Mouse (Mus musculus) lung, embryonic 15.5 days (tissue): ENCODE data around the gene Aprt. TPM values are rescaled to one million over a fixed set of nuclear protein-coding genes. Genes with fewer than 3 reads are reported as not detected.
A peak's percentile ranks its signal among the peaks of the same experiment; 100 is the strongest.

ENCODE experiments used
- ATAC-seq: fragments of 200-750 bp; cut with Nextera tagmentation; 2 replicates; pipeline ENCODE4 v1.8.0; 2017; ENCODE audit warnings: moderate number of reproducible peaks, borderline replicate concordance; ENCODE audit not compliant: low FRiP score, low TSS enrichment; ENCODE audit errors: extremely low read depth
- H3K27ac ChIP-seq: fragments of 300-500 bp; sonication (generic); 2 replicates; pipeline ENCODE4 v1.5.1; 2015; ENCODE audit warnings: moderate library complexity, mild to moderate bottlenecking, inconsistent platforms
- H3K27me3 ChIP-seq: fragments of 300-500 bp; sonication (generic); 2 replicates; pipeline ENCODE4 v1.6.1; 2015; ENCODE audit warnings: inconsistent platforms
- H3K36me3 ChIP-seq: fragments of 300-500 bp; sonication (generic); 2 replicates; pipeline ENCODE4 v1.6.1; 2015; ENCODE audit warnings: inconsistent platforms
- H3K4me1 ChIP-seq: fragments of 300-500 bp; sonication (generic); 2 replicates; pipeline ENCODE4 v1.6.1; 2015; ENCODE audit warnings: inconsistent platforms
- H3K4me2 ChIP-seq: fragments of 300-500 bp; sonication (generic); 2 replicates; pipeline ENCODE4 v1.6.1; 2015; ENCODE audit warnings: inconsistent platforms, mild to moderate bottlenecking, moderate library complexity
- H3K4me3 ChIP-seq: fragments of 300-500 bp; sonication (generic); 2 replicates; pipeline ENCODE4 v1.5.1; 2015; ENCODE audit warnings: mild to moderate bottlenecking, inconsistent platforms
- H3K9ac ChIP-seq: fragments of 300-500 bp; sonication (generic); 2 replicates; pipeline ENCODE4 v1.6.1; 2015; ENCODE audit warnings: inconsistent platforms
- H3K9me3 ChIP-seq: fragments of 300-500 bp; sonication (generic); 2 replicates; pipeline ENCODE4 v1.6.1; 2016; ENCODE audit warnings: inconsistent platforms
- WGBS: fragments of 180-500 bp; shearing (Covaris S2); methylation state at CpG from one replicate; pipeline ENCODE4 v1.1.7; 2015; 5-methylcytosine and 5-hydroxymethylcytosine counted together
- polyA plus RNA-seq: library from polyadenylated mRNA; unstranded; fragments of >200 nt; fragmentation: Nextera tagmentation; extraction: Ambion mirVana; gene quantifications from 2 replicates; pipeline ENCODE4 v1.2.1, GENCODE M21; 2015

Aprt gene
- polyA plus RNA-seq, 1 experiment from 2014 or later: 314 TPM

DNA sequence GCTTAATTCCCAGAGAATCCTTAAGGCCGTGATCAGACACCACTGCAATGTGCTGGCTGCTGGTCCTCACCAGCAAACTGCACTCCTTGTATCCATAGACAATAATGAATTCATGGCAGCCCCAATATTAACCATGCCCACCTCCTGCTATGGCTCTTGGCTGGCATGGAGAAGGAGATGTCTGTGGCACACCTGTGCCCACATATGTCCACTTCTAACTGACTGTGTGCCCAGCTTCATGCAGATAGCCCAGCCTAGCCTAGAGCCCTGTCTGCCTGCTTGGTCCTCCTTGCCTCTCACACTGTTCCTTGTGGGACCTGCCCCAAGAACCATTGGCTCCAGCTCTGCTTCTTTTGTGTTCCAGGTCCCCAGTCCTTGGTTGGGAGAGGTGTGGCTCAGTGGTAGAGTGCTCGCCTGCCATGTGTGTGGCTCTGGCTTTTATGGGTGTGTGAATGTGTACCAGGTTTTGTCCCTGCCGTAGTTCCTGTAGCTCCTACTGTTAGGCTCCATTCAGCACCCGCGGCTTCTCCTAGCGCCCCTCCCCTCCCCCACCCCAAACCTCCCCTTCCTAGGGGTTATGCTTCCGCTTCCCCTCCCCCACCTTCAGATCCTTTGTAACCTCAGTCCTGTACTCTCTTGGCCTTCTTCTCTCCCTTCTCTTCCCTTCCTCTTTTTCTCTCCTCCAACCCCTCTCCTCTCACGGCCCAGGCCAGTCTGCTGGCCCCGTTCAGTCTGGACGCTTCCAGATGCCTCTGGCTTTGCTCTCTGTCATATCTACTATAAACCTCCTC is 19.3 kb downstream of the Aprt start:
- H3K27ac ChIP-seq: peak overlapping the region; percentile 90
- H3K9ac ChIP-seq: no peak overlapping the region
- no peaks in the 10 kb centered on the region for H3K27me3 ChIP-seq
- no peak overlapping the region for H3K4me3 ChIP-seq
- H3K36me3 ChIP-seq: no peaks in the 10 kb centered on the region
- peaks cover 35% of the 10 kb centered on the region for H3K4me1 ChIP-seq
- no peak for ATAC-seq
- no peaks in the 10 kb centered on the region for H3K9me3 ChIP-seq
- 0 out of 2 replicates have a peak overlapping the region, but pooled peaks have one; percentile 30 for H3K4me2 ChIP-seq
- WGBS: 43% methylated on average over 10 of the region's 10 CpGs

DNA sequence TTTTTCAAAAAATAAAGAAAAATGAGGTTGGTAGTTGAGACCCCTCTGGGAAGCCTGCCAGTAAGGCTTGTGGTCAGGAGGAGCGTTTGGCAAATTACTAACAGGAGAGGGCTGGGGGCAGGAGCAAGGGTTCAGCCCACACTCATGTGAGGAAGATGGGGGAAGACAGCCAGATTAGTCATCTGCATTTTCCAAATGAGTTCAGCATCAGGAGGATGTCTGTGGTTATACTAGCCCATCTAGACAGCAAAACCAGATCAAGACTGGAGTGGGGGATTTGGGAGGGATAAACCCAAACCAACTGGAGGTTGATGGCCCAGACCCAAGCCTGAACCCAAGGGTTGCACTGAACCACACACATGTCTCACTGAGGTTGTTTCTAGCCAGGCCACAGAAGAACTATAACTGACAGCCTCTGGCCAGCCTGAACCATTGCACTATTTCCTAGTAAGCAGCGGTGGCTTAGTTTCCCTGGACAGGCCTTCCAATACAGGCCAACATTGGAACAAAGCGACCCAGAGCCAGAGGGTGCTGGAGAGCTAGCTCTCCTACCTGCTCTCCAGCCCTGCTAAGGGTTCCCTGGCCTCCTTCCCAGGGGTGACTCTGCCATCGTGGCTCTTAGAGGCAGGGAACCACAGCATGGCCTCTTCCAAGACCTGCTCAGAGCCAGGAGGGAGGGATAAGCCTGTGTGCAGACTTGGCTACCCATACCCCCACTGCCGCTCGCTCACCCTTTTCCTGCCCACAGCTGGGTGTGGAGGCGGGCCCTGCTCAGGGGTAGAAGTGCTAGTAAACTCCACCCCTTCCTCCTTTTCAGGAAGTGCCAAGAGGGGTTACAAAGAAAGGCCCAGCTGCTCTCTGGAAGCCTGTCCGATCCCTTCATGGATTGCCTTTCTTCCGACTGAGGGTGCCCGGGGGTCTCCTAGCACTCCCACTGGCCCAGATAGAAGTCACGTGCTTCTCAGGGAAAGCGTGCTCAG is 20.4 kb downstream of the Aprt start:
- H3K36me3 ChIP-seq: no peaks in the 10 kb centered on the region
- peak overlapping the region; percentile 90 for H3K27ac ChIP-seq
- peak; percentile 72 for ATAC-seq
- 45% methylated on average over 12 of the region's 12 CpGs for WGBS
- peak overlapping the region; percentile 30 for H3K4me2 ChIP-seq
- H3K27me3 ChIP-seq: no peaks in the 10 kb centered on the region
- peaks cover 35% of the 10 kb centered on the region for H3K4me1 ChIP-seq
- H3K9ac ChIP-seq: 0 out of 2 replicates have a peak overlapping the region, but pooled peaks have one; percentile 4
- no peaks in the 10 kb centered on the region for H3K9me3 ChIP-seq
- H3K4me3 ChIP-seq: no peak overlapping the region

DNA sequence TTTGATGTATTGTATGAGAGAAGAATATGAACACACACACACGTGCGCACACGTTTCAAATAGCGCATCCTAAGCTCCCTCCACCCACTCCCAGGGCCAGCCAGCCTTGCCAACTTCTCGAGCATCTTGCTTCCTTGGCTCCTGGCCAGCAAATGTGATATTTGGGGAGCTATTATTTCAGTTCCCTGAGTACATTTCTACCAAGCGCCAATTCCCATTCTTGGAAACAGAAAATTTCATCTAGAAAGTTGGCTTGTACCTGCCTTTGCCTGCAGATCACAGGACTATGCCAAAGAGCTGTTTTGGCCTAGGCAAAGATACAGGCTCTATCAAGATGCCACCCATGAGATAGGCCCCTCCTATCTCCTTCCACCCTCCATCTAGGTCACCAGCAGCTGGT is 21.9 kb downstream of the Aprt start:
- Histone ChIP-seq H3K4me3 (no peak overlapping the region), H3K9ac (no peak overlapping the region), H3K4me2 (no peak overlapping the region), H3K27ac (no peak overlapping the region), H3K4me1 (peaks cover 40% of the 10 kb centered on the region), H3K27me3 (no peaks in the 10 kb centered on the region), H3K9me3 (no peaks in the 10 kb centered on the region), H3K36me3 (no peaks in the 10 kb centered on the region)
- ATAC-seq: no peak
- WGBS: 49% methylated on average over 6 of the region's 6 CpGs

DNA sequence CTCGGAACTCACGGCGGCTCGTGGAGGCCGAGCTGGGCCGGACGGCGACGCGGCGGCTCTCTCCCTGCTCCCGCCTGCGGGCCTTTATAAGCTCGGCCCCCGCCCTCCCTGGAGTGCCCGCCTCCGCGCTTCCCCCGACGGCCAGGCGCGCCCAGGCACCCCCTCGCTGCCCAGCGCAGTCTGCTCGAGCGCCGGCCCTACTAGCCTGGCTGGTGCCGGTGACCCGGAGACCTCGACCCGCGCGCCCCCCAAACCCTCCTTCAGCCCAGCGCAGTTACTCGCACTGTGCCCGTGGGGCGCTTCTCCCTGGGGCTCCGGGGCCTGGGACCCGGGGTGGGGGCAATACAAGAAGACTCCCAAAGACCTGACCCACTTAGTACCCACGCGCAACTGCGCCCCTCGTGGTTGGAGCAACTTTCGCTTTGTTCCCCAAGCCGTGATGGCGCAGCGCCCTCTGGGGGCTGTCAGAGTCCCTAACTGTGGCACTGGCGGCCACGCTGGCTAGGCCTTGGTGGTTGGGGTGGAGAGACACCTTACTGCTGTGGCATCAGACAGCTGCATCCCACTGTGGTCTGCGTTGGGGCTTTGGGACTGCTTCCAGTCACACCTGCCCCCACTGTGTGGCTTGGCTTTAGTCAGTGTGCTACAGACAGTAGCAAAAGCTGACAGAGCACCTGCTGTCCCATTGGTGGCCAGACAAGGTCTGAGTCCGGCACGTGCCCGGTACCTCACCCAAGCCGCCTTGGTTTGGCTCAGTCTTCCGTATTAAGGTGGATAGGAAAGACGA is 25.3 kb downstream of the Aprt start, which contains the start of gene Piezo1:
TSS of gene Piezo1 (minus strand) at position 65 of the 787 bp plus-strand sequence.
- Histone ChIP-seq H3K9ac (peak within 1 kb of the TSS; percentile 91), H3K4me1 (peaks cover 47% of the 10 kb centered on the region)

DNA sequence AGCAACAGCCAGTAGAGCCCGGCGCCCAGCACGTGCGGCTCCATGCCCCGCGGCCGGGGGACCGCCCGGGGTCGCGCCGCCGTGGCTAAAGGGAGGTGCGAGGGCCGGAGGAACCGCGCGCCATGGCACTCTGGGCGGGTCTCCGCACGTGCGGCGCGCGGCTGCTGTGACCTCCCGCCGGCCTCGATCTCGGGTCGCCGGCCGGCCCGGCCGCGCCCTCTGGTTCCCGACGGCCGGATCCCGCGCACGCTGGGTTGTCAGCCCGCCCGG is 25.8 kb downstream of the Aprt start:
- Histone ChIP-seq H3K36me3 (no peaks in the 10 kb centered on the region), H3K27me3 (no peaks in the 10 kb centered on the region), H3K9ac (peak overlapping the region; percentile 91), H3K4me2 (peak overlapping the region; percentile 76), H3K4me3 (peak overlapping the region; percentile 89), H3K4me1 (peaks cover 47% of the 10 kb centered on the region), H3K9me3 (no peaks in the 10 kb centered on the region), H3K27ac (peak overlapping the region; percentile 94)
- WGBS: under 1% methylated on average over 35 of the region's 43 CpGs
- ATAC-seq: no peak

More for the DNA sequence above, 25.3 kb downstream of the Aprt start, which contains the start of gene Piezo1:
- Histone ChIP-seq H3K27ac (peak within 1 kb of the TSS; percentile 94), H3K4me3 (peak within 1 kb of the TSS; percentile 89), H3K27me3 (no peaks in the 10 kb centered on the region), H3K9me3 (no peaks in the 10 kb centered on the region), H3K36me3 (no peaks in the 10 kb centered on the region), H3K4me2 (peak within 1 kb of the TSS; percentile 76)
- 9% methylated on average over 53 of the region's 56 CpGs for WGBS
- peak; percentile 87 for ATAC-seq

DNA sequence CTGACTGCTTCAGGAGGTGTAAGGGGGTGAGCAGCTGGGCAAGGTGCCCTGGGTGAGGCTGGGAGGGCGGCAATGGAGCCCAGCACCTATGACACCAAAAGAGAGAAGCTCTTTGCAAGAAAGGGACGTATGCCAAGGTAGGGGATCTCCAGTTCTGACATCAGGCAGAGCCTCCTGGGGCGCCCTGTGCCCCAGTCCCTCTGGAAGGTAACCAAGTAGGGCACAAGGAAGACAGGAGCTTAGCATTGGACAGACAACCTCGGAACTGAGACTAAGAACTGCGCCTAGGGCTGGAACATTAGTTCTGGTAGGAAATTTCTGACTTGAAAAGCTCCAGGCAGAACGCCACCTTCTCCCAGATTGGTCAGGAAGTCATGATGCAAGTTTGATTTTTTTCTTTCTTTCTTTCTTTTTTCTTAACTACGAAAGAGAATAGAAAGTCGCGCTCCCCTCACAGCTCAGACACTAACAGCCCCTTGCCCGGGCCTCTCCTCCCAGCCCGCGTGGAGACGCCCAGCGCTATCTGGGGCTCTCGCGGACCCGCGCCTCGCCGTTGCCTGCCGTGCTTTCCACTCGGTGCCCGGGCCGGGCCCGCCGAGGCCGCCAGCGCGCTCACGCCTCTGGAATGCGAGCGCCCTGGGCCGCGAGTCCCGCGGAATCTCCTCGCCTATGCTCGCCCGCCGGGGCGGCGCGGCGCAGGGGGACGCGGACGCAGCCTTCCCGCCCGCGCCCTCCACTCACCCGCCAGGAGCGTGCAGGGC is 26.3 kb downstream of the Aprt start:
- H3K4me3 ChIP-seq: peak overlapping the region; percentile 89
- no peaks in the 10 kb centered on the region for H3K27me3 ChIP-seq
- H3K9me3 ChIP-seq: no peaks in the 10 kb centered on the region
- peak overlapping the region; percentile 94 for H3K27ac ChIP-seq
- no peaks in the 10 kb centered on the region for H3K36me3 ChIP-seq
- WGBS: 3% methylated on average over 52 of the region's 52 CpGs
- peaks cover 47% of the 10 kb centered on the region for H3K4me1 ChIP-seq
- peak overlapping the region; percentile 76 for H3K4me2 ChIP-seq
- H3K9ac ChIP-seq: peak overlapping the region; percentile 91
- ATAC-seq: peak; percentile 64

DNA sequence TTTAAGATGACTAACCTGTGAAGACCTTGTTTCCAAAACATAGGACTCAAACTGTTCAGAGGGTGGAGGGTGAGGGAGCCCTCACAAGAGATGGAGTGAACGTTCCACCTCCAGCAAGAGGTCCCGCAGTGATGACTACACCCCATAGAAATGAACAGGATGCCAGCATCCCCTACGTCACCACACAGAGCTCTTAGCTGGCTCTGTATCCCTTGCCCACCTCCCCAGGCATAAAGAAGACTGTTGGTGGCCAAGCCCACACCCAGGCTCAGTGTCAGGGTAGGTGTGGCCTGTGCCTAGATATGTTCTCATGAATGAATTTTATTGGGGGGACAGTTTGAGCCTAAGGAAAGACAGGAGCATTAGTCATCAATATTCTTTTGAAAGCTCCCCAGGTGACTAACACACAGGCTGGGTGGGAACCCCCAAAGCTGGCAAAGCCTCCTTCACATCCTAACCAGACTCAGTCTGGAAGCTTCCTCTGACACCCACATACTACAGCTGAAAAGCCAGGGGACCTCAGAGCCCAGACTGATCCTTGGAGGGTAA is 27.7 kb downstream of the Aprt start:
- WGBS: 70% methylated on average over 3 of the region's 3 CpGs
- Histone ChIP-seq H3K4me1 (peaks cover 50% of the 10 kb centered on the region), H3K9ac (peak overlapping the region; percentile 91; the same call in 1 of the 2 replicates), H3K27ac (no peak overlapping the region; the same call in 1 of the 2 replicates), H3K27me3 (no peaks in the 10 kb centered on the region), H3K36me3 (no peaks in the 10 kb centered on the region), H3K4me3 (peak overlapping the region; percentile 89), H3K4me2 (peak overlapping the region; percentile 76), H3K9me3 (no peaks in the 10 kb centered on the region)
- no peak for ATAC-seq

DNA sequence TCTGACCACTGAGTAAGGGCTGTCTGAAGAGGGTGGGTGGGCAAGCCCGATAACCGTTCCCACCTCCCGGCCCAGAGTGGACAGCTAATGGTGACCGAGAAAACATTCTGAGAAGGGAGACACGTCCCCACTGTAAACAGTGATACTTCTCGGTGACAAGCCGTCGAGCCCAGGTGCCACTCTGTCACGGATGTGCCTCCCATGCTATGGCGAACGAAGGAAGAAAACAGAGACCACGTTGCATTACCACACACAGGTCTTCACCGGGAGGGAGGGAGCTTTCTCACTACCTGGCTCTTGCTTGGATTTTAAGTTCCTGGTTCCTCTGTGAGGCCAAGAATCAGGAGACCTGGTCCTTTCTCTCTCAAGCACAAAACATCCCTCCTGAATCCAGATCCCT is 28.4 kb downstream of the Aprt start:
- H3K9ac ChIP-seq: no peak overlapping the region
- 41% methylated on average over 13 of the region's 13 CpGs for WGBS
- no peaks in the 10 kb centered on the region for H3K9me3 ChIP-seq
- peak overlapping the region; percentile 76 for H3K4me2 ChIP-seq
- H3K27ac ChIP-seq: peak overlapping the region; percentile 76; the same call in 1 of the 2 replicates
- ATAC-seq: no peak
- H3K27me3 ChIP-seq: no peaks in the 10 kb centered on the region
- H3K4me3 ChIP-seq: no peak overlapping the region
- H3K4me1 ChIP-seq: peaks cover 50% of the 10 kb centered on the region
- no peaks in the 10 kb centered on the region for H3K36me3 ChIP-seq

DNA sequence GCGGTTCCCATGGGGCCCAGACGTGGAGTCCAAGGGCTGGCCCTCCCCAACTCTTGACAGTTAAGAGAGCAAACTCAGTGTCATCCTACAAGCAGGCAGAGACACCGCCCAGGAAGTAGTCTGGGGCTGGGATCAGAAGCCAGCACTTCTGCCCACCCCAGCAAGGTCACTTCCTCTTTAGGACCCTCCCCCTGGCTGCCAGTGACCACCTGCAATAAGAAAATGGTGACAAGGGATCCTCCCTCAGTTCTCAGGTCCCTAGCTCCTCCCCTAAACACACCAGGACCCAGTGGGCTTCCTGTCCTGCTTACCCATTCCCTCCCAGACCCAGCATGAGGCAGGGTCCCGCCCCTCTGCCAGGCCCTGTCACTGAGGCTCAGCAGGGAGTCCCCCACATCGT is 28.9 kb downstream of the Aprt start:
- no peak for ATAC-seq
- 27% methylated on average over 5 of the region's 5 CpGs for WGBS
- Histone ChIP-seq H3K27me3 (no peaks in the 10 kb centered on the region), H3K4me2 (peak overlapping the region; percentile 76), H3K9me3 (no peaks in the 10 kb centered on the region), H3K4me3 (no peak overlapping the region), H3K4me1 (peaks cover 50% of the 10 kb centered on the region), H3K27ac (peak overlapping the region; percentile 76; the same call in 1 of the 2 replicates), H3K9ac (no peak overlapping the region), H3K36me3 (no peaks in the 10 kb centered on the region)

DNA sequence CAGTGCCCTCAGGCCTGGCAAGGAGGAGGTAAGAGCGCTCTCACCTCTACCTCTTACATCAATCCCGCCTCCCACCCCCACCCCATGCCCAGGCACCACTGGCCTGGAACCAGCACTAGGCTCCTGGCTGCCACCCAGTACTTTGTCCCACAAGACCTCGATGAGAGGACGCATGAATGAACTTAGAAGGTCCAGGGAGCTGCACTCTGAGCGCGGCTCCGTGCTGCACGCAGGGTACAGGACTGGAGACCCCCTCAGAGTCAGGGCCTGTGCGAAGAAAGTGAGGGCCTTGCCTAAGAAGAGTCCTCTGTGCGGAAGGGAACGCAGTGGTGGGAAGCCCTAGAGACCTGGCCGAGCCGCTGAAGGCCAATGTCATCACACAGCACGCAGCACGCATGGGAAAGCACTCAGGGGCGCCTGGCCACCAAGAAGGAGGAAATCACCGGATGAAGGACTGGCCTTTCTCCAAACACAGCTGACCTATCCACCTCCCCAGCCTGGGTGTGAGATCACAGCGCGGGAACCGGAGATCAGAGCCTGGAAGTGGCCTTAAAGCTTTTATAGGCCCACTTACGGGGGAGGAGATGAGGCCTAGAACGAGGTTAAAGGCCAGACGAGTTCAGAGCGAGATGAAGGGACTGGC is 29.8 kb downstream of the Aprt start:
- ATAC-seq: no peak

More for the DNA sequence above, 29.8 kb downstream of the Aprt start:
- no peaks in the 10 kb centered on the region for H3K27me3 ChIP-seq
- H3K9ac ChIP-seq: peak overlapping the region; percentile 40
- peaks cover 50% of the 10 kb centered on the region for H3K4me1 ChIP-seq
- peak overlapping the region; percentile 76 for H3K4me2 ChIP-seq
- WGBS: 37% methylated on average over 24 of the region's 24 CpGs
- no peaks in the 10 kb centered on the region for H3K9me3 ChIP-seq
- H3K27ac ChIP-seq: peak overlapping the region; percentile 76
- H3K36me3 ChIP-seq: no peaks in the 10 kb centered on the region
- no peak overlapping the region for H3K4me3 ChIP-seq
